Mouse (Mus musculus): ENCODE results near the gene Als2cr12. TPM values are rescaled to one million over a fixed set of nuclear protein-coding genes. Genes with fewer than 3 reads are reported as not detected.

Als2cr12 gene
- total and polyA plus RNA-seq, 2 experiments from 2014 or later = 0.08 TPM; not detected in 1

GRCm38 (mm10) chr1:58720090-58720489, 24.3 kb upstream of the Als2cr12 start:
- 93% methylated on average over 8 of the region's 8 CpGs for WGBS
- no peak overlapping the region for H3K9ac ChIP-seq (replicated peaks; ENCODE audit: low read length)
- no peak for TF ChIP-seq CTCF (IDR thresholded peaks at IDR 0.05; ENCODE audit: low read depth)
- no peaks in the 10 kb centered on the region for H3K27me3 ChIP-seq (ENCODE audit: insufficient read depth, low read length)
- H3K4me1 ChIP-seq (ENCODE audit: insufficient read depth, low read length) = no peaks in the 10 kb centered on the region
- H3K36me3 ChIP-seq (ENCODE audit: insufficient read depth, low read length) = no peaks in the 10 kb centered on the region
- H3K9me3 ChIP-seq (ENCODE audit: low read length) = no peaks in the 10 kb centered on the region
- ATAC-seq (no peak), DNase-seq (ENCODE audit: low spot score) (no peak)
- no peak overlapping the region for H3K4me3 ChIP-seq (ENCODE audit: low read length)
- H3K4me2 ChIP-seq (ENCODE audit: low read depth, low read length) = no peak overlapping the region
- no peak overlapping the region for H3K27ac ChIP-seq

DNA sequence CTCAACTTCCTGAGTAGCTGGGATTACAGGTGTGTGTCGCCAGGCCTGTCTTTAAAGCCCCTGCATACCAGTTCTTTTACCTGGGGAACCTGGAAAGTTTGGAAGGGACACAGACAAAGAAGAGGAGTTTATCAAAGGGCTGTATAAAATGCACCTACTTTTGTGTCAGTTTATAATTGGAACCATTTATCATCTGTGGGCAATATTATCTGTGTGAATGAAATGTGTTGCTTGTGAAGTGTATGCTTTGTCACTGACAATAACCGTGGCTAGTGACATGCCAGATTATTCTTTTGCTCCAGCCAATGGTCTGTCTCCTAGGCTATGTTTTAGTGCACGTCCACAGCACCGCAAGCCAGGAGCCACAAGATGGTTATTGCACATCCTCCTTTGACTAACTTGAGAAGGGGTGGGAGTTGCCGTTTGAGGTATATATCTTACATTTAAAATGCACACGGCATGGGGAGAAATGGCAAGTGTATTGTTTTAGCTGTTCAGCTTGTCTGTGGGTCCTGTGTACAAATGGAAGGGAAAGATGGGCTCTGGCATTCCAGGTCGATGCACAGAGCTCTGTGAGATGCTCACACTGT, 23.7 kb upstream of the Als2cr12 start:
- Histone ChIP-seq H3K27ac (no peak overlapping the region), H3K4me3 (ENCODE audit: low read length) (no peak overlapping the region), H3K4me2 (ENCODE audit: low read depth, low read length) (no peak overlapping the region), H3K4me1 (ENCODE audit: insufficient read depth, low read length) (no peaks in the 10 kb centered on the region), H3K9ac (replicated peaks; ENCODE audit: low read length) (no peak overlapping the region), H3K36me3 (ENCODE audit: insufficient read depth, low read length) (no peaks in the 10 kb centered on the region), H3K9me3 (ENCODE audit: low read length) (no peaks in the 10 kb centered on the region), H3K27me3 (ENCODE audit: insufficient read depth, low read length) (no peaks in the 10 kb centered on the region)
- 84% methylated on average over 7 of the region's 7 CpGs for WGBS
- no peak for TF ChIP-seq CTCF (IDR thresholded peaks at IDR 0.05; ENCODE audit: low read depth)
- DNase-seq (ENCODE audit: low spot score) (no peak), ATAC-seq (no peak)

DNA sequence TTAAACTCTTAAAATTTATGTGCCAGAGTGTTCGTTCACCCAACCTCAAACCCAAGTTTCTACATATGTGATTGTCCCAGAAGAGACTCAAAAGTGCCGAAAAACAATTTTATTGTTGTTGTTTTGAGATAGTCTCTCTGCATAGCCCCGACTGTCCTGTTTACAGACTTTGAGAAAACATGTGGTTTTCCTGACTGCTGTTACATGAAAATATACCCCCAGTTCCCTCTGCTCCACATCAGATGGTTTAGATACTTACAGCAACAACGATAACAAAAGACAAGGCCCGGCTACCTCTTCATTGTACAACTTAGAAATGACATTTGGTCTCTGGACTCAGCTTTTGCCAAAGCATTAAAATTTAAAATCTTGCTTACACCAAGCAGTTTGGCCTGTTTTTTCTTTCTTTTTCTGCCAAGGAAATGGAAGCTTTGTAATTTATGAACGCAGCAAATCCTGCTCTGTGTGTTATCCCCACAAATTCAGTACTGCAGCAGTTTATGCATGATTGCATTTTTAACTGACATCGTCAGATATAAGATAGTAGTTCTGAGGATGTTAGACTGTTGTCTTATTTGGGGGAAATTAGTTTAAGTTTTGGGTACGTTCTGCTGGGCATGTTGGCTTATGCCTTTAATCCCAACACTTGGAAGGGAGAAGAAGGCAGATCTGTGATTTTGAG, 21.9 kb upstream of the Als2cr12 start:
- no peak overlapping the region for H3K27ac ChIP-seq
- 93% methylated on average over 8 of the region's 8 CpGs for WGBS
- no peak for TF ChIP-seq CTCF (IDR thresholded peaks at IDR 0.05; ENCODE audit: low read depth)
- no peaks in the 10 kb centered on the region for H3K27me3 ChIP-seq (ENCODE audit: insufficient read depth, low read length)
- no peaks in the 10 kb centered on the region for H3K9me3 ChIP-seq (ENCODE audit: low read length)
- no peaks in the 10 kb centered on the region for H3K36me3 ChIP-seq (ENCODE audit: insufficient read depth, low read length)
- ATAC-seq (no peak), DNase-seq (ENCODE audit: low spot score) (no peak)
- H3K9ac ChIP-seq (replicated peaks; ENCODE audit: low read length) = no peak overlapping the region
- H3K4me1 ChIP-seq (ENCODE audit: insufficient read depth, low read length) = no peaks in the 10 kb centered on the region
- H3K4me3 ChIP-seq (ENCODE audit: low read length) = no peak overlapping the region
- H3K4me2 ChIP-seq (ENCODE audit: low read depth, low read length) = no peak overlapping the region

DNA sequence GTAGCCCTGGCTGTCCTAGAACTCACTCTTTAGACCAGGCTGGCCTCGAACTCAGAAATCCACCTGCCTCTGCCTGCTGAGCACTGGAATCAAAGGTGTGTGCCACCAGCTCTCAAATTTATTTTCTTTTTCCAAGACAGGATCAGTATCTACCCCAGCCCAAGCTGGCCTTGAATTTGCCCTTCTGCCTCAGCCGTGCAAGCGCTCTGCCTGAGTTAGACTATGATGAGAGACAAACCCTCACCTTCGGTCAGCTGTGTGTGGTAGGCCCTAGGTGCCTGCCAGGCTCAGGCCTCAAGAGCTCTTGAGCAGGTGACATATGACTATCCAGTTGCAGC, 21.1 kb upstream of the Als2cr12 start:
- DNase-seq (ENCODE audit: low spot score) (no peak), ATAC-seq (no peak)
- no peak for TF ChIP-seq CTCF (IDR thresholded peaks at IDR 0.05; ENCODE audit: low read depth)
- H3K4me2 ChIP-seq (ENCODE audit: low read depth, low read length) = no peak overlapping the region
- 94% methylated on average over 4 of the region's 4 CpGs for WGBS
- H3K27ac ChIP-seq = no peak overlapping the region
- no peaks in the 10 kb centered on the region for H3K9me3 ChIP-seq (ENCODE audit: low read length)
- no peak overlapping the region for H3K4me3 ChIP-seq (ENCODE audit: low read length)
- H3K9ac ChIP-seq (replicated peaks; ENCODE audit: low read length) = no peak overlapping the region
- no peaks in the 10 kb centered on the region for H3K4me1 ChIP-seq (ENCODE audit: insufficient read depth, low read length)
- H3K27me3 ChIP-seq (ENCODE audit: insufficient read depth, low read length) = no peaks in the 10 kb centered on the region
- H3K36me3 ChIP-seq (ENCODE audit: insufficient read depth, low read length) = no peaks in the 10 kb centered on the region

DNA sequence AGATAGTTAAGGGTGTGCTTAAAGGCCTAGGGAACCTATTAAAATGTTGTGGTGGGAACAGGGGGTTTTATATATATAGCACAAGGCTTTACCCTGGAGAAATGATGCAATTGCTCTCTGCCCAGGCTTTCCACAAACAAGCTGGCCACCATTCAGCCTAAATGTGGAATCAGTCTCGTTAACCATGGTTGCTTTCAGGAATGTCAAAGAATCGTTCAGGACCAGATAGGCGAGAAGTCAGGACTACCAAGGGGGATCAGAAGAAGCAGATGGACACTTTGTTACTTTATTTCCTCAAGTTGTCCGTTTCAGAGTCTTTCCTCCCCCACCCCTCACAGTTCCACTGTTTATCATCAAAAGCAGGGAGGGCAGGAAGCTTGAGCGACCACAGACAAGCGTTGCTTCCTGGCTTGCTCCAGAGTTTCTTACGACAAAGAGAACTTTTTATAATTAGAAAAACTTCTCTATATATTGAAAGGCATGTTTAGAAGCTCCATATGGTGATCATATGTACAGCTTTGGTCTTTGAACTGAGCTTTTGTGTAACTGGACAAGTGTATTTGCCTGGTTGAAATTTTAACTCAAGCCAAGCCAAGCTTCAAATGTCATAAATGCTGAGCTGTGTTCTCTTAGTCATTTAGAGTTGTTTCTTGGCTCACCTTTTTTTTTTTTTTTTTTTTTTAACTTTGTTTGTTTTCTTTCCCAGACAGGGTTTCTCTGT, 20.5 kb upstream of the Als2cr12 start:
- ATAC-seq = no peak
- peak overlapping the region; percentile 21; the same call in 1 of the 2 replicates for H3K4me2 ChIP-seq (ENCODE audit: low read depth, low read length)
- no peaks in the 10 kb centered on the region for H3K36me3 ChIP-seq (ENCODE audit: insufficient read depth, low read length)
- no peak for TF ChIP-seq CTCF (IDR thresholded peaks at IDR 0.05; ENCODE audit: low read depth)
- no peaks in the 10 kb centered on the region for H3K9me3 ChIP-seq (ENCODE audit: low read length)
- 60% methylated on average over 7 of the region's 7 CpGs for whole genome bisulfite sequencing
- H3K9ac ChIP-seq (replicated peaks; ENCODE audit: low read length) = no peak overlapping the region
- H3K4me3 ChIP-seq (ENCODE audit: low read length) = no peak overlapping the region
- H3K27me3 ChIP-seq (ENCODE audit: insufficient read depth, low read length) = no peaks in the 10 kb centered on the region
- no peak overlapping the region for H3K27ac ChIP-seq
- H3K4me1 ChIP-seq (ENCODE audit: insufficient read depth, low read length) = no peaks in the 10 kb centered on the region
- DNase-seq (ENCODE audit: low spot score) = no peak

GRCm38 (mm10) chr1:58715536-58715935, 19.7 kb upstream of the Als2cr12 start:
- no peak for TF ChIP-seq CTCF (IDR thresholded peaks at IDR 0.05; ENCODE audit: low read depth)
- Histone ChIP-seq H3K27ac (no peak overlapping the region), H3K36me3 (ENCODE audit: insufficient read depth, low read length) (no peaks in the 10 kb centered on the region), H3K27me3 (ENCODE audit: insufficient read depth, low read length) (no peaks in the 10 kb centered on the region), H3K9ac (replicated peaks; ENCODE audit: low read length) (no peak overlapping the region), H3K4me1 (ENCODE audit: insufficient read depth, low read length) (no peaks in the 10 kb centered on the region), H3K4me2 (ENCODE audit: low read depth, low read length) (peak overlapping the region; percentile 21; the same call in 1 of the 2 replicates), H3K9me3 (ENCODE audit: low read length) (no peaks in the 10 kb centered on the region), H3K4me3 (ENCODE audit: low read length) (no peak overlapping the region)
- no peak for DNase-seq (ENCODE audit: low spot score)
- no peak for ATAC-seq

- no peaks in the 10 kb centered on the region for H3K9me3 ChIP-seq (ENCODE audit: low read length)
- 44% methylated on average over 1 of the region's 1 CpGs for WGBS
- no peak overlapping the region for H3K9ac ChIP-seq (replicated peaks; ENCODE audit: low read length)
- H3K27me3 ChIP-seq (ENCODE audit: insufficient read depth, low read length) = no peaks in the 10 kb centered on the region
- no peak for ATAC-seq
- peak overlapping the region; percentile 60 for H3K4me3 ChIP-seq (ENCODE audit: low read length)
- no peaks in the 10 kb centered on the region for H3K36me3 ChIP-seq (ENCODE audit: insufficient read depth, low read length)
- H3K27ac ChIP-seq = no peak overlapping the region
- no peak for TF ChIP-seq CTCF (IDR thresholded peaks at IDR 0.05; ENCODE audit: low read depth)
- H3K4me1 ChIP-seq (ENCODE audit: insufficient read depth, low read length) = no peaks in the 10 kb centered on the region
- no peak for DNase-seq (ENCODE audit: low spot score)
- H3K4me2 ChIP-seq (ENCODE audit: low read depth, low read length) = peak overlapping the region; percentile 73
Measured at GRCm38 (mm10) chr1:58714361-58714760, 18.6 kb upstream of the Als2cr12 start.

All from hindbrain, postnatal 0 days (tissue).